In genomic region chr12:98920194-98920991, GRCm38 (mm10) we compare ENCODE assay signal across 8 mouse cellular contexts. TPM values are rescaled to one million over a fixed set of nuclear protein-coding genes. Genes with fewer than 3 reads are reported as not detected.
A peak's percentile ranks its signal among the peaks of the same experiment; 100 is the strongest.
DNase-seq lines count a peak whose midpoint lies in the region; ATAC-seq and TF ChIP-seq lines count a peak whose summit lies in the region.

TSS of gene Ttc8 (plus strand) at chr12:98920574.

- H3K27me3 ChIP-seq in erythroblast, embryonic 14.5 days (ENCODE audit: control insufficient read depth), result peaks cover 30% of the 10 kb centered on the region
- no peaks in the 10 kb centered on the region for H3K27me3 ChIP-seq in heart, embryonic 10.5 days (ENCODE audit: insufficient read depth, poor library complexity, severe bottlenecking)
- no peaks in the 10 kb centered on the region for H3K27me3 ChIP-seq in kidney, embryonic 14.5 days (ENCODE audit: control insufficient read depth, insufficient read depth, low read length)
- H3K27me3 ChIP-seq in limb, embryonic 14.5 days (ENCODE audit: control insufficient read depth, insufficient read depth, low read length), result no peaks in the 10 kb centered on the region
- H3K27me3 ChIP-seq in midbrain, embryonic 16.5 days (ENCODE audit: control insufficient read depth, insufficient read depth, low read depth, low read length), result no peaks in the 10 kb centered on the region

- peak within 1 kb of the TSS; percentile 90 for H3K27ac ChIP-seq in heart, embryonic 10.5 days
- no peak within 1 kb of the TSS; the same call in 1 of the 2 replicates for H3K27ac ChIP-seq in kidney, embryonic 14.5 days (ENCODE audit: low read depth, low read length)
- peak within 1 kb of the TSS; percentile 76 for H3K27ac ChIP-seq in limb, embryonic 14.5 days (replicated peaks; ENCODE audit: low read depth, low read length)
- H3K27ac ChIP-seq in midbrain, embryonic 16.5 days (ENCODE audit: low read length), result peak within 1 kb of the TSS; percentile 86

- ATAC-seq in kidney, embryonic 14.5 days (ENCODE audit: low FRiP score, low TSS enrichment), result peak; percentile 100
- peak; percentile 100 for ATAC-seq in limb, embryonic 14.5 days (ENCODE audit: low FRiP score, low read depth)
- ATAC-seq in midbrain, embryonic 16.5 days, result peak; percentile 97

- peak within 1 kb of the TSS; percentile 60 for H3K4me3 ChIP-seq in erythroblast, embryonic 14.5 days (replicated peaks)
- peak within 1 kb of the TSS; percentile 78 for H3K4me3 ChIP-seq in heart, embryonic 10.5 days
- H3K4me3 ChIP-seq in kidney, embryonic 14.5 days (ENCODE audit: low read length), result peak within 1 kb of the TSS; percentile 45
- H3K4me3 ChIP-seq in limb, embryonic 14.5 days (replicated peaks; ENCODE audit: low read length), result peak within 1 kb of the TSS; percentile 72
- peak within 1 kb of the TSS; percentile 53 for H3K4me3 ChIP-seq in midbrain, embryonic 16.5 days (ENCODE audit: low read depth, low read length)

- TF ChIP-seq POLR2A in brain, embryonic 14.5 days (IDR thresholded peaks at IDR 0.05; ENCODE audit: borderline replicate concordance, extremely low read depth, insufficient read depth, insufficient read length, poor library complexity, severe bottlenecking), result peak; percentile 73; the same call in 1 of the 2 replicates
- peak; percentile 80; the same call in 1 of the 2 replicates for TF ChIP-seq POLR2A in limb, embryonic 14.5 days (IDR thresholded peaks at IDR 0.05; ENCODE audit: borderline replicate concordance, extremely low read depth, insufficient read depth, insufficient read length)

- H3K4me2 ChIP-seq in kidney, embryonic 14.5 days (replicated peaks; ENCODE audit: low read depth, low read length), result peak within 1 kb of the TSS; percentile 51
- peak within 1 kb of the TSS; percentile 83 for H3K4me2 ChIP-seq in limb, embryonic 14.5 days (replicated peaks; ENCODE audit: low read depth, low read length, severe bottlenecking)
- peak within 1 kb of the TSS; percentile 73 for H3K4me2 ChIP-seq in midbrain, embryonic 16.5 days (ENCODE audit: low read length)

- DNase-seq in B cell, adult 2 months, result peak; percentile 79 to 84
- peak; percentile 97 for DNase-seq in brain, embryonic 14.5 days (ENCODE audit: low read depth)
- peak; percentile 93 for DNase-seq in heart, embryonic 10.5 days (ENCODE audit: low spot score)
- DNase-seq in limb, embryonic 14.5 days (ENCODE audit: low spot score), result peak; percentile 92
- DNase-seq in spleen, postnatal 10 days (ENCODE audit: low spot score in 2 of 2), result peak; percentile 44 to 73

- peak within 1 kb of the TSS; percentile 62 for H3K9ac ChIP-seq in kidney, embryonic 14.5 days (ENCODE audit: low read depth, low read length)
- H3K9ac ChIP-seq in limb, embryonic 14.5 days (ENCODE audit: low read depth, low read length, severe bottlenecking), result peak within 1 kb of the TSS; percentile 85
- peak within 1 kb of the TSS; percentile 91 for H3K9ac ChIP-seq in midbrain, embryonic 16.5 days (ENCODE audit: low read depth, low read length)

- no peaks in the 10 kb centered on the region for H3K36me3 ChIP-seq in erythroblast, embryonic 14.5 days (ENCODE audit: control insufficient read depth)
- no peaks in the 10 kb centered on the region for H3K36me3 ChIP-seq in heart, embryonic 10.5 days
- no peaks in the 10 kb centered on the region for H3K36me3 ChIP-seq in kidney, embryonic 14.5 days (ENCODE audit: control insufficient read depth, insufficient read depth, low read length)
- no peaks in the 10 kb centered on the region for H3K36me3 ChIP-seq in limb, embryonic 14.5 days (ENCODE audit: control insufficient read depth, insufficient read depth, low read length)
- no peaks in the 10 kb centered on the region for H3K36me3 ChIP-seq in midbrain, embryonic 16.5 days (ENCODE audit: control insufficient read depth, insufficient read depth, low read length)

- H3K4me1 ChIP-seq in erythroblast, embryonic 14.5 days (ENCODE audit: control insufficient read depth), result peaks cover 5% of the 10 kb centered on the region
- H3K4me1 ChIP-seq in heart, embryonic 10.5 days, result peaks cover 8% of the 10 kb centered on the region
- H3K4me1 ChIP-seq in kidney, embryonic 14.5 days (ENCODE audit: control insufficient read depth, insufficient read depth, low read length), result no peaks in the 10 kb centered on the region
- no peaks in the 10 kb centered on the region for H3K4me1 ChIP-seq in limb, embryonic 14.5 days (ENCODE audit: control insufficient read depth, insufficient read depth, low read length)
- H3K4me1 ChIP-seq in midbrain, embryonic 16.5 days (ENCODE audit: control insufficient read depth, insufficient read depth, low read length), result peaks cover 28% of the 10 kb centered on the region

- no peak for TF ChIP-seq CTCF in brain, embryonic 14.5 days (IDR thresholded peaks at IDR 0.05; ENCODE audit: borderline replicate concordance, extremely low read depth, insufficient read depth, insufficient read length)

- no peaks in the 10 kb centered on the region for H3K9me3 ChIP-seq in erythroblast, embryonic 14.5 days (ENCODE audit: control insufficient read depth, low read length)
- no peaks in the 10 kb centered on the region for H3K9me3 ChIP-seq in heart, embryonic 10.5 days
- H3K9me3 ChIP-seq in kidney, embryonic 14.5 days (ENCODE audit: control insufficient read depth, low read length), result no peaks in the 10 kb centered on the region
- no peaks in the 10 kb centered on the region for H3K9me3 ChIP-seq in limb, embryonic 14.5 days (ENCODE audit: control insufficient read depth, low read length)
- no peaks in the 10 kb centered on the region for H3K9me3 ChIP-seq in midbrain, embryonic 16.5 days (replicated peaks; ENCODE audit: control insufficient read depth, low read length, poor library complexity, severe bottlenecking)

- under 1% methylated on average over 35 of the region's 35 CpGs for WGBS in heart, embryonic 10.5 days
- WGBS in kidney, embryonic 14.5 days, result under 1% methylated on average over 35 of the region's 35 CpGs
- WGBS in limb, embryonic 14.5 days, result under 1% methylated on average over 35 of the region's 35 CpGs
- WGBS in midbrain, embryonic 16.5 days, result under 1% methylated on average over 35 of the region's 35 CpGs

RNA-seq across cellular contexts. Expression of gene Ttc8, which starts in this region (rescaled TPM):
- polyA plus RNA-seq in brain, embryonic 14.5 days (2012; rRNA removed), result 38.6 and 39.7 TPM in 2 replicates
- not detected in 2 replicates for polyA plus RNA-seq in erythroblast, embryonic 14.5 days (2012)
- polyA plus RNA-seq in heart, embryonic 10.5 days (2016; fragmentation: Nextera tagmentation; extraction: Ambion mirVana), result 17.4 and 23.5 TPM in 2 replicates
- polyA plus RNA-seq in kidney, embryonic 14.5 days (2014; fragmentation: Nextera tagmentation; extraction: Ambion mirVana), result 29.3 and 35.9 TPM in 2 replicates
- polyA plus RNA-seq in limb, embryonic 14.5 days (2012; rRNA removed), result 40.8 and 42.4 TPM in 2 replicates
- 23.9 and 31.1 TPM in 2 replicates for polyA plus RNA-seq in limb, embryonic 14.5 days (2014; fragmentation: Nextera tagmentation; extraction: Ambion mirVana)
- 40.9 and 41.1 TPM in 2 replicates for polyA plus RNA-seq in midbrain, embryonic 16.5 days (2015; fragmentation: Nextera tagmentation; extraction: Ambion mirVana)

Comparison
In these comparisons a context has a peak if more than half of its experiments do, and no peak if none do; other contexts are left out.
1. RNA of gene Ttc8 (polyA plus RNA-seq): 23.9 to 42.4 TPM in limb, embryonic 14.5 days, 40.9 to 41.1 TPM in midbrain, embryonic 16.5 days, 38.6 to 39.7 TPM in brain, embryonic 14.5 days, 29.3 to 35.9 TPM in kidney, embryonic 14.5 days and 17.4 to 23.5 TPM in heart, embryonic 10.5 days; not detected in erythroblast, embryonic 14.5 days; every median in the first group is over 10 times any median in the second.
2. Peak in every context shown above with its lines, with median percentiles within 50 percentile points of each other: DNase-seq, H3K4me3 ChIP-seq, ATAC-seq, H3K4me2 ChIP-seq and H3K9ac ChIP-seq.